ENCODE assay signal across 8 mouse cellular contexts in the genomic region with DNA sequence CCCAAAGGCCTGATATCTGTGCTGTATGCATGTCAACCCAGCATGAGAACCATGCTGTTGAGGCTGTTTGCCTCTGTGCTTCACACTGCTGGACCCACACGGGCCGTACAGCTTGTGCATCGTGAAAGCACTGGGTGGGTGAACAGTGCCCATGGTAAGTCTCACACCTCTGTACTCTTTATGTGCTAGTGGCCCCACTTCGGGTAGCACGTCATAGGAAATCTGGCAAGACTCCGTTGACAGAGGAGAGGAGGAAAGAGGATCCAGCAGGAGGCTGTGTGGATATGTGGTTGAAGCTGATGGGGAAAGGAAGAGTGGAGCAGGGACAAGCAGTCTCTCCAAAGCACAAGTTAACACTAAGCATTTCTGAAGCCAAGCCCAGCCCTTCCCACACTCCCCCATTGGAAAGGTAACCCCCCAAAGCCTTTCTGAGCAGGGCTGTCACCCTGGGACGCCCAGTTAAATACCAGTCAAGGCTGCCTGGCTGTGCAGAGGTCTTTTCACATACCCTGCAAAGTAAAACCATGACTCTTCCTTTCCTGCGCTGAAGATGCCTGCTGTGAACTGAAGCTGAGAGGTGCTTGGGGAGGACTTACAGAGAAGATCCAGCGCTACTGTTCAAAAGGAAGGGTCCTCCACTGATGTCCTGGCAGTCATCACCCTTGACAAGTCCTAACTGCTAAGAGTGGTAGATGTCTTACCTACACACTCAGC. TPM values are rescaled to one million over a fixed set of nuclear protein-coding genes. Genes with fewer than 3 reads are reported as not detected.
DNase-seq lines count a peak whose midpoint lies in the region; ATAC-seq and TF ChIP-seq lines count a peak whose summit lies in the region.

No protein-coding gene starts in this region.

- H3K27ac ChIP-seq in heart, embryonic 15.5 days: no peak overlapping the region
- peak overlapping the region; percentile 69 for H3K27ac ChIP-seq in bone marrow macrophage, adult 2 months (ENCODE audit: insufficient read depth, low read depth, low read length)
- H3K27ac ChIP-seq in hindbrain, embryonic 12.5 days: no peak overlapping the region
- H3K27ac ChIP-seq in midbrain, embryonic 12.5 days (replicated peaks): no peak overlapping the region

- no peak for DNase-seq in heart, adult 11 months
- no peak for DNase-seq in left cerebral cortex, postnatal 10 days (ENCODE audit: extremely low spot score in 1 of 2, low spot score in 2 of 2)
- no peak for DNase-seq in frontal cortex, postnatal 10 days (ENCODE audit: low spot score in 2 of 2)
- no peak for DNase-seq in ovary, postnatal 14 days (ENCODE audit: low spot score)

- H3K36me3 ChIP-seq in heart, embryonic 15.5 days: no peaks in the 10 kb centered on the region
- H3K36me3 ChIP-seq in hindbrain, embryonic 12.5 days: 0 out of 2 replicates have a peak, but pooled peaks cover 11% of the 10 kb centered on the region
- H3K36me3 ChIP-seq in midbrain, embryonic 12.5 days: peaks cover 9% of the 10 kb centered on the region

- H3K4me1 ChIP-seq in heart, embryonic 15.5 days (replicated peaks): peaks cover 44% of the 10 kb centered on the region
- H3K4me1 ChIP-seq in bone marrow macrophage, adult 2 months (ENCODE audit: control insufficient read depth, insufficient read depth, low read length): peaks cover 46% of the 10 kb centered on the region
- H3K4me1 ChIP-seq in hindbrain, embryonic 12.5 days: peaks cover 22% of the 10 kb centered on the region
- peaks cover 32% of the 10 kb centered on the region for H3K4me1 ChIP-seq in midbrain, embryonic 12.5 days

- intact Hi-C loops in left cerebral cortex, postnatal 10 days (cut with DNase I): no loop called here

- peak overlapping the region; percentile 93 for H3K4me2 ChIP-seq in heart, embryonic 15.5 days
- H3K4me2 ChIP-seq in hindbrain, embryonic 12.5 days (replicated peaks): peak overlapping the region; percentile 78
- peak overlapping the region; percentile 92 for H3K4me2 ChIP-seq in midbrain, embryonic 12.5 days (replicated peaks)

- WGBS in heart, embryonic 15.5 days: 73% methylated on average over 9 of the region's 9 CpGs
- WGBS in hindbrain, embryonic 12.5 days: 84% methylated on average over 9 of the region's 9 CpGs
- 83% methylated on average over 9 of the region's 9 CpGs for WGBS in midbrain, embryonic 12.5 days

- no peaks in the 10 kb centered on the region for H3K9me3 ChIP-seq in heart, embryonic 15.5 days (replicated peaks)
- H3K9me3 ChIP-seq in hindbrain, embryonic 12.5 days (replicated peaks): no peaks in the 10 kb centered on the region
- H3K9me3 ChIP-seq in midbrain, embryonic 12.5 days: no peaks in the 10 kb centered on the region

- no peak for TF ChIP-seq CTCF in bone marrow macrophage, adult 2 months (IDR thresholded peaks at IDR 0.05; ENCODE audit: low read depth, low read length)

- no peak for TF ChIP-seq POLR2A in bone marrow macrophage, adult 2 months (IDR thresholded peaks at IDR 0.05; ENCODE audit: borderline replicate concordance, low read depth, low read length)

- H3K9ac ChIP-seq in heart, embryonic 15.5 days: peak overlapping the region; percentile 84; the same call in 1 of the 2 replicates
- H3K9ac ChIP-seq in hindbrain, embryonic 12.5 days: peak overlapping the region; percentile 84
- H3K9ac ChIP-seq in midbrain, embryonic 12.5 days (replicated peaks): peak overlapping the region; percentile 88

- ATAC-seq in heart, embryonic 15.5 days (replicated peaks; ENCODE audit: insufficient number of reproducible peaks, insufficient read depth, low FRiP score, low read depth): no peak
- ATAC-seq in hindbrain, embryonic 12.5 days (ENCODE audit: low FRiP score): no peak
- ATAC-seq in midbrain, embryonic 12.5 days (ENCODE audit: low FRiP score, low read depth): no peak

- peak overlapping the region; percentile 81 for H3K4me3 ChIP-seq in heart, embryonic 15.5 days
- H3K4me3 ChIP-seq in bone marrow macrophage, adult 2 months (ENCODE audit: insufficient read depth, low read length): peak overlapping the region; percentile 98
- H3K4me3 ChIP-seq in hindbrain, embryonic 12.5 days: peak overlapping the region; percentile 87
- peak overlapping the region; percentile 97 for H3K4me3 ChIP-seq in midbrain, embryonic 12.5 days

- H3K27me3 ChIP-seq in heart, embryonic 15.5 days: no peaks in the 10 kb centered on the region
- no peaks in the 10 kb centered on the region for H3K27me3 ChIP-seq in hindbrain, embryonic 12.5 days
- H3K27me3 ChIP-seq in midbrain, embryonic 12.5 days: no peaks in the 10 kb centered on the region

RNA-seq across cellular contexts. Expression of a gene that starts 1.3 kb away (rescaled TPM):
- 12.1 and 18.0 TPM in 2 replicates for polyA plus RNA-seq in heart, embryonic 15.5 days (2015; fragmentation: Nextera tagmentation; extraction: Ambion mirVana)
- polyA plus RNA-seq in bone marrow macrophage, adult 2 months (2012; ENCODE audit: insufficient read depth, insufficient read length, missing spikeins): 30.0 and 32.8 TPM in 2 replicates
- polyA plus RNA-seq in hindbrain, embryonic 12.5 days (2016; fragmentation: Nextera tagmentation; extraction: Ambion mirVana): 42.1 and 43.6 TPM in 2 replicates
- 38.0 and 38.8 TPM in 2 replicates for polyA plus RNA-seq in midbrain, embryonic 12.5 days (2016; fragmentation: Nextera tagmentation; extraction: Ambion mirVana)
- total RNA-seq in left cerebral cortex, postnatal 10 days (2021): 10 to 100 TPM; 46.2 to 53.4 TPM

RNA-seq across cellular contexts. Expression of a gene that starts 26.5 kb away (rescaled TPM):
- 52.9 and 63.0 TPM in 2 replicates for polyA plus RNA-seq in heart, embryonic 15.5 days (2015; fragmentation: Nextera tagmentation; extraction: Ambion mirVana)
- 51.1 and 53.4 TPM in 2 replicates for polyA plus RNA-seq in bone marrow macrophage, adult 2 months (2012; ENCODE audit: insufficient read depth, insufficient read length, missing spikeins)
- 53.6 and 57.5 TPM in 2 replicates for polyA plus RNA-seq in hindbrain, embryonic 12.5 days (2016; fragmentation: Nextera tagmentation; extraction: Ambion mirVana)
- polyA plus RNA-seq in midbrain, embryonic 12.5 days (2016; fragmentation: Nextera tagmentation; extraction: Ambion mirVana): 54.1 and 54.5 TPM in 2 replicates
- 100 to 1,000 TPM; 123 to 126 TPM for total RNA-seq in left cerebral cortex, postnatal 10 days (2021)

RNA-seq across cellular contexts. Expression of a gene that starts 26.6 kb away (rescaled TPM):
- 0.08 and 0.16 TPM in 2 replicates for polyA plus RNA-seq in heart, embryonic 15.5 days (2015; fragmentation: Nextera tagmentation; extraction: Ambion mirVana)
- not detected in 2 replicates for polyA plus RNA-seq in bone marrow macrophage, adult 2 months (2012; ENCODE audit: insufficient read depth, insufficient read length, missing spikeins)
- 0.27 TPM in 1 of 2 replicates, not detected in the other for polyA plus RNA-seq in hindbrain, embryonic 12.5 days (2016; fragmentation: Nextera tagmentation; extraction: Ambion mirVana)
- 0.26 and 0.61 TPM in 2 replicates for polyA plus RNA-seq in midbrain, embryonic 12.5 days (2016; fragmentation: Nextera tagmentation; extraction: Ambion mirVana)
- not detected for total RNA-seq in left cerebral cortex, postnatal 10 days (2021)

RNA-seq across cellular contexts. Expression of a gene that starts 34.2 kb away (rescaled TPM):
- 0.05 TPM in 1 of 2 replicates, not detected in the other for polyA plus RNA-seq in heart, embryonic 15.5 days (2015; fragmentation: Nextera tagmentation; extraction: Ambion mirVana)
- polyA plus RNA-seq in bone marrow macrophage, adult 2 months (2012; ENCODE audit: insufficient read depth, insufficient read length, missing spikeins): not detected in 2 replicates
- 0.17 and 0.18 TPM in 2 replicates for polyA plus RNA-seq in hindbrain, embryonic 12.5 days (2016; fragmentation: Nextera tagmentation; extraction: Ambion mirVana)
- polyA plus RNA-seq in midbrain, embryonic 12.5 days (2016; fragmentation: Nextera tagmentation; extraction: Ambion mirVana): 0.13 and 0.14 TPM in 2 replicates
- not detected for total RNA-seq in left cerebral cortex, postnatal 10 days (2021)

RNA-seq across cellular contexts. Expression of a gene that starts 37.5 kb away (rescaled TPM):
- 0.24 and 0.28 TPM in 2 replicates for polyA plus RNA-seq in heart, embryonic 15.5 days (2015; fragmentation: Nextera tagmentation; extraction: Ambion mirVana)
- polyA plus RNA-seq in bone marrow macrophage, adult 2 months (2012; ENCODE audit: insufficient read depth, insufficient read length, missing spikeins): 0.84 and 1.4 TPM in 2 replicates
- polyA plus RNA-seq in hindbrain, embryonic 12.5 days (2016; fragmentation: Nextera tagmentation; extraction: Ambion mirVana): 0.29 and 0.90 TPM in 2 replicates
- 0.52 and 0.60 TPM in 2 replicates for polyA plus RNA-seq in midbrain, embryonic 12.5 days (2016; fragmentation: Nextera tagmentation; extraction: Ambion mirVana)
- 1 to 10 TPM in 1 of 2 experiments, under 1 TPM in 1; 0.63 to 1.4 TPM for total RNA-seq in left cerebral cortex, postnatal 10 days (2021)
